Mouse (Mus musculus): ENCODE results near the gene Malrd1.

DNA sequence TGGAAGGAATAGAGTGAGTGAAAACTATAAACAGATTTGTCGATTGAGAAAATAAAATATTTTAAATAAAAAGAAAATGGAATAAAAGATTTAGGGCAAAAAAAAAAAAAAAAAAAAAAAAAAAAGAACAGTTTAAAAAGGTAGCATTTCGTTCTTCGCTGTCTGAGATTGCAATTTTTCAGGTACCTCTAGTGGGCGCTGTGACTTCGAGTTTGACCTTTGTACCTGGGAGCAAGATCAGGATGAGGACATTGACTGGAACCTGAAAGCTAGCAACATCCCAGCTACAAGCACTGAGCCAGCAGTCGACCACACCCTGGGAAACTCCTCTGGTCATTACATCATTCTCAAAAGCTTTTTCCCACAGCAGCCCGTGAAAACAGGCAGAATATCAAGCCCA lies 343.1 kb downstream of the Malrd1 start:
- TF ChIP-seq CTCF (IDR thresholded peaks at IDR 0.05; ENCODE audit: low read depth, low read length) (no peak), POLR2AphosphoS5 (IDR thresholded peaks at IDR 0.05; ENCODE audit: insufficient replicate concordance, low read depth, low read length) (no peak), GATA2 (IDR thresholded peaks at IDR 0.05; ENCODE audit: borderline replicate concordance, low read depth, low read length) (no peak), GATA1 (IDR thresholded peaks at IDR 0.05; ENCODE audit: borderline replicate concordance, low read length) (no peak)

Data from G1E (cell line).